Mouse (Mus musculus) cerebellum, adult 9-10 months (tissue): ENCODE data around the gene Onecut1.

Experiments
- DNase-seq: peaks from one replicate; pipeline ENCODE4 v3.0.0; 2022

The Onecut1 gene

DNA sequence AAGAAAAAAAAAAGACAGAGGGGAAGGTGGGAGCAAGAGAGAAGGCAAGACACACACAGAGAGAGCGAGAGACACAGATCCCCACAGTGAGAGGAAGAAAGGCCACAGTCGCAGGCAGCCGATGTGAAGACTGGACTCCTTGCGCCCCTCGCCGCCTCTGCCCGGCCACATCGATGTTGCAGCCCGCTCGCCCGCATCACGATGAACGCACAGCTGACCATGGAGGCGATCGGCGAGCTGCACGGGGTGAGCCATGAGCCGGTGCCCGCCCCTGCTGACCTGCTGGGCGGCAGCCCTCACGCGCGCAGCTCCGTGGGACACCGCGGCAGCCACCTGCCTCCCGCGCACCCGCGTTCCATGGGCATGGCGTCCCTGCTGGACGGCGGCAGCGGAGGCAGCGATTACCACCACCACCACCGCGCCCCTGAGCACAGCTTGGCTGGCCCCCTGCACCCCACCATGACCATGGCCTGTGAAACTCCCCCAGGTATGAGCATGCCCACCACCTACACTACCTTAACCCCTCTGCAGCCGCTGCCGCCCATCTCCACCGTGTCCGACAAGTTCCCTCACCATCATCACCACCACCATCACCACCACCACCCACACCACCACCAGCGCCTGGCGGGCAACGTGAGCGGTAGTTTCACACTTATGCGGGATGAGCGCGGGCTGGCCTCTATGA, 517 bp downstream of the Onecut1 start:
- DNase-seq = no peak

DNA sequence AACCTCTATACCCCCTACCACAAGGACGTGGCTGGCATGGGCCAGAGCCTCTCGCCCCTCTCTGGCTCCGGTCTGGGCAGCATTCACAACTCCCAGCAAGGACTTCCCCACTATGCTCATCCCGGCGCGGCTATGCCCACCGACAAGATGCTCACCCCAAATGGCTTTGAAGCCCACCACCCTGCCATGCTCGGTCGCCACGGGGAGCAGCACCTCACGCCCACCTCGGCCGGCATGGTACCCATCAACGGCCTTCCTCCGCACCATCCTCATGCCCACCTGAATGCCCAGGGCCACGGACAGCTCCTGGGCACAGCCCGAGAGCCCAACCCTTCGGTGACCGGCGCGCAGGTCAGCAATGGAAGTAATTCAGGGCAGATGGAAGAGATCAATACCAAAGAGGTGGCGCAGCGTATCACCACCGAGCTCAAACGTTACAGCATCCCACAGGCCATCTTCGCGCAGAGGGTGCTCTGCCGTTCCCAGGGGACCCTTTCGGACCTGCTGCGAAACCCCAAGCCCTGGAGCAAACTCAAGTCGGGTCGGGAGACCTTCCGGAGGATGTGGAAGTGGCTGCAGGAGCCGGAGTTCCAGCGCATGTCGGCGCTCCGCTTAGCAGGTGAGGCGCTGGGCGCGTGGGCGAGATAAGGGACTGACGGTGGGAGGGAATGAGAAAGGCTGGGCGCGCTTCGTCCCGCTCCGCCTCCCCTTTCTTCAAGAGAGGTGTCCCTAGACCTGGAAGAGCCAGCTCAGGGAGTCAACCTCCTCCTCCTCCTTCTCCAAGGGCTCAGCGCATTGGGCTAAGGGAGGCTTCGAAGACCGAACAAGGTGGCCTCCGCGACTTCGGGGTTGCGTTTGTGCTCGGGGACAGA, 1.3 kb downstream of the Onecut1 start:
- no peak for DNase-seq

DNA sequence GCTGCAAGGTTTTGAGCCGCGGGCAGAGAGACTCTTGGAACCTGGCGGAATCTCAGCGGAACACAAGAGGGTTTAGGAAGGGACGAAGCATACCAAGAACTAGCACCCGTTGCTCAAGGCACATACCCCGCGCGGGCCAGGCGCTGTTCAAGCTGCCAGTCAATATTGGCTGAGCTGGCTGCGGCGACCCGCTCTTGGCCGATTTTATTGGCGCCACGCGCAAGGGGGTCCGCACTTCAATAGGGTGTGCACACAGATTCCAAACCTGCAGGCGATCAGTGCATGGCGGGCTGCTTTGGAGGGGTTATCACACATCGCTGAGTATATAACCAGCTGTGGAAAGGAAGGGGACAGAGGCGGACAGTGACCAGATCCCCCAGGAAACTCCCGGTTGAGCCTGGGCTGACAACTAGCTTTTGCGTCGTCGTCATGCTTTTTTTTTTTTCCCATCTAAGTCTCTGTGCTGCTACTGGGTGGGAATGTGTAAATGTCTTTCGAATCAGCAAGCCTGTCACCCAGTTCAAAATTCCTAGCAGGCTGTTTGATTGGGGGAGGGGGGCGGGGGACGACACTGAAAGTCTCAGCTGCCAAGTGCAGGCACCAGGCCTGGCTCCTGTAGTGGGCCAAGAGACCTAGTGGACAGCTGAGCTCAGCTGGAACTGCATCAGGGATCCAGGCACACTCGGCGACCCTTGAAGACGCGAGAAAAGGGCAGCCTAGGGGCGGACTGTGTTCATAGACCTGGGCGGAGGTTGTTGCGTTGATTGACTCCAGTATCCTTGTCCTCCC, 2.1 kb downstream of the Onecut1 start:
- DNase-seq = no peak

DNA sequence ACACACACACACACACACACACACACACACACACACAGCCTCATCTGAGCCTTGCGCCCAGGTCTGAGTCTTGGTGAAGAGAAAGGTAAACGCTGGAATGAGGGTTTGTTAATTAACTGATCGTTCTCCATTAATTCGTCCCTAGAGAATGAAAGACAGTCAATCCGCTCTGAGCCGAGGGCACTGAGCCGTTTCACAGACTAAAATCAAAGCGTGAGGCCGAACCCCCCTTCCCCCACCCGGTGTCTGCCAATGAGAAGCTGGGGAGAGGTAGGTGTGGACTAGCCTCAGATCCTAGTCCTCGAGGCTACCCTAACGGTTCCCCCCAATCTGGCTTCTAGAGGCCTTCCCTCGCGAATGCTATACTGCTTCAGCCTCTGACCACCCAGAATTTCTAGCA, 2.8 kb downstream of the Onecut1 start:
- DNase-seq = no peak

DNA sequence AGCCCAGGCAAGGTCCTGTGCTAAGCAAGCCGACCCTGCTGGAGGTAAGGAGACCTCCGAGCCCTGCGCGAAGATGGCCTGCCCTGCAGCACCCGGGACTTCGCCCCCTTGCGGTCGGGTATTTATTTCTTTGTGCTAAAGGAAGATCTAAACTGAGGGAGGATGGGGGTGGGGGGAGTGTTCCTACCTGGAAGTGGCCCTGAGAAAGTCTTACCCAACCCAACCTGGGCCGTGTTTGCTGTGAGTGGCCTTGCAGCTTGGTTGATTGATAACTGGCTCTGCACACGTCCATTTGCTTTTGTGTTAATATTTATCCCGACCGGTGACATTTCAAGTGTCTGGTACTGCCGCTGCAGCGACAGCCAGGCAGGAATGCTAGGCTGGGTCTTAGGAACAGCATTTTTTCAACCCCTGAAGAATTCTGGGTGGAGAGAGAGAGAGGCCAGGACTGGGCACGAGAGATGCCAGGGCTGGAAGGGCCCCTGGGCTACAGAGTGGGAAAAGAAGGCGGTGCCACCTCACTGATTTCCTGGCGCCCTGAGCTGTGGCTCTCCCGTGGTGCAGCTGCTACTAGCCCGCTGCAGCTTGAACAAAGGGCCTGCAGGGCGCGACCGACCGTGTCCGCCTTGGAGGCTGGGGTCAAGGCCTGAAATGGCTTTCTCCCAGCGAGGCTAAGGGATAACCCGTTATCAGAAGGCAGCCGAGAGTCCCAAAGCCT, 5.0 kb downstream of the Onecut1 start:
- DNase-seq = no peak

DNA sequence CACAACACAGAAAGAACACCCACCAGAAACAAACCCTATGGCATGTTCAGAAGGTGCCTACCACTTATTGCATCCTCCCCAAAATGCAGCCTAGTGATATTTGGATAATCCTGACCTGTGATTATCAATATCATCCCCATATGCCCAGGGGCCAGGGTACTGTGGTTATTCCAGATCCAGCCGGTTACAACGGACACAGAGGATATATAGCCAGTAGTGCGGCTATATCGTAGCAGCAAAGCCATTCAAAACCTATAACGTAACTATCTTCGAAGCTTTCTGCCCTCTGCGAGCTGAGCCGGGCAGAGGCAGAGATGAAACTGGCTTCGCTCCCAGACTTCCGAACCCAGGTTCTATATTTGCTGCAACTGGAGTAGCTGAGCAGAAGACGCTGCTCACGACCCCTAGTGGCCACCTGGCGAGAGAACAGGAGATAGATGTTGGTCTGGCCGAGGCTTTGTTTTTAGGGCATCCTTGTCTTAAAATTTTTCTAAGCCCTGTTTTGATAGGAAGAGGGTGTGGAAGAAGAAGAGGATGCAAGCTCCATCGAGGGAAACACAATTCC, 6.0 kb downstream of the Onecut1 start:
- DNase-seq = peak; percentile 26

DNA sequence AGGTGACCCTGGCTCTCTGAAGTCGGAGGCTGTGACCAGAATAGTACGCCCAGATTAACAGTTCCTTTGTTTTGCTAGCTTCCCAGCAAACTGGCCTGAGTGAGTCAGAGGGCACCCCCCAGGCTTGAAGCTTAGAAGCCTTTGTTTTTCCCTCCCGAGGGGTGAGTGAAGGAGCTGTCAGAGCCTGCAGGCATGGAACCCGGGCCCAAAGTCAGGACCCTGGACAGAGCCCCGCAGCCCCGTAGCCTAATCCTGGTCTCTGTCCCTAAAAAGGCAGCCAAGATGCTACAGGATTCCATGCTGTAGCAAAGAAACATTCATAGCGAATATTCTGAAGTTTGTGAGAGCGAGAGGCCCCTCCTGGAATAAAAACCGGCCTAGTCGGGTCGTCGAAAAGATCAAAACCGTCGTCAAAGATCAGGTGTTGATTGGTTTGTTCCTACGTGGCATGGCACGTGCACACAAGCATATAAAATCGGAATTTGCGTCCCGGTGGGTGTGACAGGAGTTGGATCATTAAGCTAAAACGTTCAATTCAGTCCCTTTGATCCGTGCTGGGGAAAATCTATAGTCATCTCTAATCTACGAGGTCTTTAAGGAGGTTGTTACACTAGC, 6.7 kb downstream of the Onecut1 start:
- no peak for DNase-seq

DNA sequence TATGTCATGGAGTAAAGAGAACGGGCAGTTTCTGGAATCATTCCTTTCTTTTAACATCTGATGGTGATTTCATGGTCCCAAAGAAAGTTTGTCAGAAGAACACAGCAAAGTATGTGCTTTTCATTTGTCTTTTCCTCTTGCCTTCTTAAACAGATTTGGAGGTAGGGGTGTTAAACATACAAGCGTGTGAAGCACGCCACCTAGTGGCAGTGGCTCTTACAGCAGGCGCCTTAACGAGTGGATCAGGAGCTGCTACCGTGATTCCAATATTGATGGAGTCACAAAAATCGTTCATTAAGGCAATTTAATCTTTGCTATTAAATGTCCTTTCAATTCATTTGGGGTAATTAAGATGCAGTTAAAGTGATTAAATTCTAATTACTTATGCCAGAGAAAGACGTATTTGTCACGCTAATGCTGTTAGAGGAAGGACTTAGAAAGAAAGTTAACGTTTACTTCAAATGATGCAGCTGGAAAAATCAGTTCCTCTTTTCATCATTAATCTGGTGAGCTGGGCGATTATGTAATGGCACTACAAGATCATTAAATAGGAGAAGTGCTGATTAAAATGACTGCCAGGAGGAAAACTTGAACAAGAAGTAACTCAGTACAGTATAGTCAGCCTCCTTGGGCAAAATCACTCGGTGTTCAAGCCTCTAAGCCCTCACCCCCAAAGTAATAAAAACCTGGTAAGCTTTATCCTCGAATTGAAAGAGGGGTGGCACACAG, 9.4 kb downstream of the Onecut1 start:
- DNase-seq = peak; percentile 43

DNA sequence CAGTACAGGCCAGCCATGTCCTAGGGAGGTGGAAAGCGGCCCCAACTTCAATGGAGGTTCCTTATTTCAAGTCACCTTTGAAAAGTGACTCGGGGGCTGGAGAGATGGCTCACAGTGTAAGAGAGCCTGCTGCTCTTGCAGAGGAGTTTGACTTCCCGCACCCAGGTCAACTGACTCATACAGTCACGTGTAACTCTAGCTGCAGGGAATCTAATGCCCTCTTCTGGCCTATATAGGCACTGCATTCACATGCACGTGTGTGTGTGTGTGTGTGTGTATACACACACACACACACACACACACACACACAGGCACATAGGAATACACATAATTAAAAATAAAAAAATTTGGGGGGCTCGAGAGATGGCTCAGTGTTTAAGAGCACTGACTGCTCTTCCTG, 14.6 kb downstream of the Onecut1 start:
- DNase-seq = no peak

DNA sequence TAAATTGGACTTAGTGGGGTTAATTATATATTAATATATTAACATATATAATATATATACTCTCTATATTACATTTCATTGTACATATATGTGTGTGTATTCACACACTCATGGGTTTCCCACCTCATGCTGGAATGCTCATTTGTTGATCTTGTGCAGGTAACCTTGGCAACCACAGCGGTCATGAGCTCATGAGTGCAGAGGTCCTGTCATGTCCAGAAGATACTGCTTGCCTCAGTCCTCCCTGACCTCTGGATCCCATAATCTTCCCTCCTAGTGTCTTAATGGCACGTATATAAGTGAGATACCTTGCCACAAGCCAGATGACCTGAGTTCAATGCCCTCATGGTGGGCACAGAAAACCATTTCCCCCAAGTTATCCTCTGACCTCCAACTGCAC, 16.0 kb downstream of the Onecut1 start:
- DNase-seq = no peak

DNA sequence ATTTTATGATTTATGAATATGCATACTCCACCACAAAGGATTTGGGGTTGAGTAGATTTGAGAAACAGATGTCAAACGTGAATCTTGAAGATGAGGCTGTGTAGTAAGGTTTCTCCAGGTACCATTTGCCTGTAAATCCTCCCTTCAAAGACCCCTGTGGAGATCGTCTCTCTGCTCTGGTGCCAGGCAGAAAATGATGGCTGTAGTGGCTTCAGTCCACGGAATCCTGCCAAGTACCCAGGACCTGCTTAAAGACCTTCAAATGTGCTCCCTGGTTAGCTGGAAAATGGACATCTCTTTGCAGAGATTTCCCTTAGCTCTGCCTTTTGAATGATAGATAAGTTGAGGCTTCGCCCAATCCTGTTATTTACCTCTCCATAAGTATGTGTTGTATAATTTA, 26.1 kb downstream of the Onecut1 start:
- no peak for DNase-seq

DNA sequence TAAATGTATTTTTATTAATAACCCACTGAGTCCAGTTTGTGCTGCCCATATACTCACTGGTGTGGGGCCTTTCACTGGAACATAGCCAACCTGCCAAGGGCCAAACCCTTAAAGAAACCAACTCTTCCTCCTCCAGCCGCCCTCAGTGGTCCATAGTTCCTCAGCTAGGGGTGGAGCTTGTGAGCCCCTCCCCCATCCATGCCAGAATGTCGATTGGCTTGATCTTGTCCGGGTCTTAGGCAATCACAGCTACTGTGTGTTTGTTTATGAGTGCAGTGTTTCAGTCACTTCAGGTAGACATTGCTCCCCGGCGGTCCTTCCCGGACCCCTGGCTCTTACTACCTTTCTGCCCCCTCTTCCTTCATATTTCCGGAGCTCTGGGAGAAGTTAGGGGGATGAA, 35.0 kb downstream of the Onecut1 start:
- DNase-seq = no peak

DNA sequence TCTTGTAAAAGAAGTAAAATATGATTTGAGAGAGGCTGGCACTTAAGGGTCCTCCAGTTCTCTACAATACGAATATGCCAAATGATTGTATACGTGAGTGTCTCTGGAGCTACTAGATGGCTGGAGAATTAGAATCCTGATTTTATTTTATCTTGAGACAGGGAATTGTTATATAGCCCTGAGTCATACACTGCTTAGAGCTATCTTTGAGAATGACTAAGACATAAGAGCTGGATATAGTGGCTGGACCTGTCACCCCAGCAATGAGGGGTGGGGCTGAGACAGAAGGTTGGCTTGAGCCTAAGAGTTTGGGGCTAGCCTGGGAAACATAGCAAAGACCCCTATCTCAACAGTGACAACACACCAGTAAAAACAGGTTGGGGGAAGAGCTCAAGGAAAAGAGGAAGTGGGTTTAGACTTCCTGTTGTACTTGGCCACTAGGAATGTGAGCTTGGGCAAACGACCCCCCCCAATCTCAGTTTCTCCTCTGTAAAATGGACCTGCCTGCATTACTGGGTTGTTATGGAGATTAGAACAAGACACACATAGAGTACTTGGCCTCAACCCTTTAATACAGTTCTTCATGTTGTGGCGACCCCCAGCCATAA, 35.8 kb downstream of the Onecut1 start:
- no peak for DNase-seq

DNA sequence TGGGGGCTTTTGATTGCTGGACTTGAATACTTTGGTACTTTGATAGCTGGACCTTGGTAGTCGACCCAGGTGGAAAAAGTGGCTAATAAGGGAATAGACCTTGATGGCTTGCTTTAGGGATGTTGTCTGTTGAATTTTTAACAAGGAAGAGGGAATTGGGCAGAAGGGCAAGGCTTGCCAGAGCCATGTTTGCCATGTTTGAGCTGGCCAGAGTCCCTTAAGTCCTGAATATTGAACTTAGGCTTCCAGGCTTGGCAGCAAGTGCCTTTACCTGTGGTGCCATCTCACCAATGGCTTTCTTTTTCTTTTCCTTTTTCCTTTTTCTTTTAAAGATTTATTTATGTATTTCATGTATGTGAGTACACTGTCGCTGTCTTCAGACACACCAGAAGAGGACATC, 38.4 kb downstream of the Onecut1 start:
- no peak for DNase-seq

DNA sequence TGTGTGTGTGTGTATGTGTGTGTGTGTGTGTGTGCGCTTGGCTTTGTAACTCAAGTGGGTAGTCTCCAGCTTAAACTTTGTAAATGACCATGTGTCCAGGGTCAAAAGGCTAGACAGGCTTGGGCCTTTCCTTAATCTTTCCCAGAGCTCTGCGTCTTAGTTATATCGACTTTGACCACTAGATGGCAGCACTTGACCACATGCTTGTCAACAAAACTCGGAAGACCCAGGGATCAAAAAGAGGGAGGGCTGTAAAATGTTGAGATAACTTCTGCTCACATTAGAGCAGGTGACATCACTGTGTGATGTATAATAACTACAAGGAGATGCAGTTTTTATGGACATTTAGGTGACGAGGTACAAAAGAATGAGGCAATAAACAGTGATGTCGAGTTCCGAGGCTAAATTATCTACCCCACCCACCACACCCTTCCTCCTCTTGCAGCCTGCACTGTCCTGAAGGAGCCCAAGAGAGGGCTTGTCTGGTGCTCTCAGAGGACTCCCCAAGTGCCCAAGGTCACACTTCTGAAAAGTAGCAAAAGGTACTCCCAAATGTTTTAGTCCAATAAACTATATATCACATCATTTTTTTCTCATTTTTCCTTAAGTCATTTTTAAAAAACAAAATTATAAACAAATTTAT, 43.3 kb downstream of the Onecut1 start:
- DNase-seq = peak; percentile 81

DNA sequence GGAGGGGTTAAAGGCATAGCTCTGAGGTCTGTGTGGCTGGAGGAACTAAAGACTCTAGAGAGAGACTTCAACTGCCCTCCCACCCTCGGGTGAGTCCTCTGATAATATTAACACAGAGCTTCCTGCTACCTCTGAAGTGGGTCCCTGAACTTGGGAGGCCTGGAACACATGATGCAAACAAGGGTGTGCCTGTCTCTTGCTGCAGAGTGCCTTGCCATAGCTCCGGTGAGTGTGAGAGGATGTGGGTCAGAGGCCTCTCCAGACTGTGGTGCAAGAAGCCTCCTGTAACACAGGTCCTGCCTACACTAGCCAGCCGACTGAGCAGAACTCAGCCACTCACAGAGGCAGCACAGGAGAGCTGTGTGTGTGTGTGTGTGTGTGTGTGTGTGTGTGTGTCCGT, 45.2 kb downstream of the Onecut1 start:
- no peak for DNase-seq

DNA sequence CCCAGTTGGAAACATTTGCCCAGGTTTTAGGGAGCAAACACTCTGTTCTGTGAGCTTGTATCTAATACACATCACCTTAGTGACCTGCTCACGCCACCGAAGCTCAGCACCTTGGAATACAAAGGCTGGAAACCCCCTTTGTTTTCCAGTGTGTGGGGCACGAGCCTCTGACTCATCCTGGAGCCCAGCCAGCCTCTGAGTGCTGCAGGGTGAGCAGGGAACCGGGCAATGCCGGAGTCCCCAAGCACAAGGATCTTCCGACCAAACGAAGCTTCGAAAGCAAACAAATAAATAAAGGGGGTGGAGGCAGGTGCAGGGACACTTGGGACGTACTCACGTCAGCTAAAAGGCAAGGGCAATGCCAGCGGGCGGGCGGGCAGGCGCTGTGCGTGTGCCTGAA, 47.5 kb downstream of the Onecut1 start:
- DNase-seq = no peak

DNA sequence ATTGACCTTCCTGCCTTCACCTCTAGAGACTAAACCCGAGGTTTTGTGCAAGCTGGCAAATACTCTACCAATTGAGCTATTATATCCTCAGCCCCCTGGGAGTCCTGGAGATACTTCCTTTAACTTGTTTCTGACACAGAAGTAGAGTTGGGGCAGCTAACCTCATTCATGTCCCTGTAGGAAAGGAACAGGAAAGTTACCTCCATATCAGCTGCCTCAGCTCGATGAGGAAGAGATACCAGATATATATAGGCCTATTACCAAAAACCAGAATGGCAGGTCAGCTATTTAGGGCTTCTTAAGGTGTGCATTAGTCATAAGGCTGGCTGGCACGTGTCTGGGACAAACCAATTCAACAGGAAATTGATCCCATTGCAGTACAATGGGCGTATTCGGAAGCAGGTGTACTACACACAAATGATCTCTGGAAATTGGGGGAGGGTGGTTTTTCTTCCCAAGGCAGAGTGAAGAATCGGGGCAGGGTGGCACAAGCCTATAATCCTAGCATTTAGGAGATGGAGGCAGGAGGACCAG, 48.6 kb downstream of the Onecut1 start:
- DNase-seq = no peak

DNA sequence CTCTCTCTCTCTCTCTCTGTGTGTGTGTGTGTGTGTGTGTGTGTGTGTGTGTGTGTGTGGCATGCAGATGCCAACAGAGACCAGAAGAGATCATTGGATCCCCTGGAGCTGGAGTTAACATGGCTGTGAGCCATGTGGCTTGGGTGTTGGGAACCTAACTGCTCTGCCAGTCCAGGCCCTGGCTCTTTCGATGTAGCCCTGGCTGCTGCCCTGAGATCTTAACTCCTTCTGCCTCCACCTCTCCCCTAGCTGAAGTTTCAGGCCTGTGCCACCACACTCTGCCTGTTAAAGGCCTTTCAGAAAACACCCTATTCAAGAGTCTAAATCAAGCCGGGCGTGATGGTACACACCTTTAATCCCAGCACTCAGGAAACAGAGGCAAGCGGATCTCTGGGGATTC, 49.7 kb downstream of the Onecut1 start:
- no peak for DNase-seq

DNA sequence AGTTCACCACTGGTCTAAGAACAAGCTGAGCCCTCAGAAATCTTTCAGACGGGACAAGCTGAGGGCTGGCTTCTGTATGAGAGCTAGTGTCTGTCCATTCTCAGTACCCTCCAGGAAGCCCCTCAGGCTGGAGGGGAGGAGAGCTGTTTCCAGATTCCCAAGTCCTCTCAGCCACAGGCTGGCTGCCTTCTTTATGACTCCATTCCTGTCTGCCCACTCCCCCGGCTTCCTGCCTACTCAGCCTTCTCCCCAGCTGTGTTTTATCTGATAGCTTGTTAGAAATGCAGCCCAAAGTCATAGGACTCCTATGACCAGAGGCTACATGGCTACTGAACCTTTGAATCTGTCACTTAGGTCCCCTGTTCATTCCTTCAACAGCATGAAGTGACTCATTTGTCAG, 50.2 kb downstream of the Onecut1 start:
- no peak for DNase-seq
